Mouse (Mus musculus) ovary, adult 10 weeks (tissue): ENCODE data around the gene Rnf10. TPM values are rescaled to one million over a fixed set of nuclear protein-coding genes. Genes with fewer than 3 reads are reported as not detected.

Experiments used
- polyA plus RNA-seq: library from polyadenylated mRNA; stranded (reverse); fragments of 350-450 nt; fragmentation: Illumina TruSeq; extraction: RNeasy Lipid Tissue Mini Kit (QIAGEN cat#74804); gene quantifications from one replicate; pipeline ENCODE4 v1.2.3, GENCODE M21; 2014

Gene Rnf10
- polyA plus RNA-seq, result 20.3 TPM

GRCm38 (mm10) chr5:115272812-115273548 lies at the start of gene Rnf10:
TSS of gene Rnf10 (minus strand) at chr5:115272898.

DNA sequence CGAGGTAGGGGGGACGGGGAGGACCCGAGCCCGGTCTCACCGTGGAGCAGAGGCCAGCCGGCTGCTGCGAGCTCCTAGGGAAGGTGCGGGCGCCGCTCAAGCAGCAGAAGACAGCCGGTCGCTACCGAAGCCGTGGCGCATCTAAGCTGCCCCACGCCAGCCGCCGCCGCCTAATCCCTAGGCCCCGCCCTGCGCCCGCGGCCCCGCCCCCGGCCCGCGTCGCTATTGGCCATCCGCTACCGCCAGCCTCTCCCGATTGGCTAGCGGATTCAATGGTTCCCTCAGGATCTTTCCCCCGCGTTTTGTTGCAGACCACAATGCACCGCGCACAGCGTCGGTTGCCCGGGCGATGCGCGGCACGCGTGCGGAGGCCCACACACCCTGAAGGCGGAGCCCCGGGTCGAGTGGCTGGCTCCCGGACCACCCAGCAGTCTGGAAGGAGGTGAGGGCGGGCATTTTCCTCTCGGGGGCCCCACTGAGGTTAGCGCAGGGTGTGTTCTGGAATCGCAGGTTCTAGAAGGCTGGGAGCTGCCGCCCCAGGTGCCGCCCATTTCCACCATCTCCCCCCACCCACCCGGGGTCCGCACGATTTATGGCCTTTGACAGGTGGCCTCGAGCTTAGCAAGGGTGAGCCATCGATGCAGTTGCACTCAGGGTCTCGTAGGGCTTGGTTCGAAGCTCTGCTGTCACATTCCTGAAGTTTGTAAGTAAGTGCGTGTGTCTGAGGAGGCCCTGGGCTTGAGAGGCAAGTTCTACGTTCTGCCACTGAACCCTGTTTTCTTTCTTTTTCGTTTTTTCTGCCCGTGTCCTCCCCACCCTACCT lies 28.3 kb upstream of the Rnf10 start, which contains the start of gene Dynll1:
TSS of gene Dynll1 (minus strand) at position 208 of the 823 bp plus-strand sequence.

DNA sequence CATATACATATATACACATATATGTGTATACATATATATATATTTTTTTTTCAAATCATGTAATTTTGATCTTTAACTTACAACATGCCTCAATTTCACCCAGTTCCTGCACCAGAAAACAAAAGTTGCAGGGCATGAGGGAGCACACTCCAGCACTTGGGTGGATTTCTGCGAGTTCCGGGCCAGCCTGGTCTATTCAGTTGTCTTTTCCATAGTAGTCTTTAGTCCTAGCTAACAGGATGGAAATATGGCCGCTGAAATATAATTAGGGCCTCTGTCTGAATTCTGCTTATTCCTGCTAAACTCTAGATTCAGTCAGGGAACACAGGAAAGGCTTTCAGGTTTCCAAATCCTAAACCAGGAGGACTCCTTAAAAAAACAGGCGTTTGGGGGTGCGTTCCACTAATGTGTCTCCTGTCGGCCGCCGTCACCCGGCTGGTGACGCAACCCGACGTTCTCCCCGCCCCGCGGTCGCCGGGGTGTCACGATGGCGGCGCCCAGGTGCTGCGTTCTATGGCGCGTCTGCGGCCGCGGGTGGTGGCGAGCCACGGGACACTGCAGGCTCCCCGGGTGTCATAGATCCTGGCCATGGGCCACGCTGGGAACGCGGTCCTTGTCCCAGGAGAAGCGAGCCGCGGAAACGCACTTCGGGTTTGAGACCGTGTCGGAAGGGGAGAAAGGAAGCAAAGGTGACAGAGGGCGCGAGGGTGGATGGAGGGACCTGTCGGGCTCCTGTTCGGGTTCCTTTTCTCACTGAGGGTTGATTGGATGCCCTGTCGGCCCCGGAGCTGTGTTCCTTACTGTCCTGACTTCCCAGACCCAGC lies 6.7 kb upstream of the Rnf10 start, which contains the start of gene Coq5:
TSS of gene Coq5 (plus strand) at position 441 of the 824 bp plus-strand sequence.

GRCm38 (mm10) chr5:115235786-115236263 lies 36.9 kb downstream of the Rnf10 start, which contains the start of gene Pop5:
TSS of gene Pop5 (plus strand) at chr5:115235836.

GRCm38 (mm10) chr5:115193669-115194625 lies 78.8 kb downstream of the Rnf10 start, which contains the start of gene Cabp1:
TSS of gene Cabp1 (minus strand) at chr5:115194381.

Other genes with a start within 250 kb of the Rnf10 start
- not detected for gene Gm10401, start 174.6 kb downstream of the Rnf10 start, polyA plus RNA-seq
- gene Acads, start 153.6 kb downstream of the Rnf10 start, polyA plus RNA-seq, result not detected
- gene Unc119b, start 137.9 kb downstream of the Rnf10 start, polyA plus RNA-seq, result 6.2 TPM
- gene Mlec, start 114.7 kb downstream of the Rnf10 start, polyA plus RNA-seq, result 85.2 TPM
- gene Cabp1, start 78.5 kb downstream of the Rnf10 start, polyA plus RNA-seq, result 0.54 TPM
- 4.3 TPM for gene Pop5, start 37.1 kb downstream of the Rnf10 start, polyA plus RNA-seq
- 9.8 TPM for gene Coq5, start 6.8 kb upstream of the Rnf10 start, polyA plus RNA-seq
- 1,210 TPM for gene Dynll1, start 28.1 kb upstream of the Rnf10 start, polyA plus RNA-seq
- 85.1 TPM for gene Srsf9, start 54.3 kb upstream of the Rnf10 start, polyA plus RNA-seq
- gene Gatc, start 68.3 kb upstream of the Rnf10 start, polyA plus RNA-seq, result 64.2 TPM
- gene Triap1, start 68.3 kb upstream of the Rnf10 start, polyA plus RNA-seq, result 8.3 TPM
- 38.6 TPM for gene Cox6a1, start 76.1 kb upstream of the Rnf10 start, polyA plus RNA-seq
- 5.6 TPM for gene Msi1, start 156.7 kb upstream of the Rnf10 start, polyA plus RNA-seq
- not detected for gene Pla2g1b, start 193.4 kb upstream of the Rnf10 start, polyA plus RNA-seq
- gene Sirt4, start 211.8 kb upstream of the Rnf10 start, polyA plus RNA-seq, result 8.2 TPM
- 3.5 TPM for gene Pxn, start 233.8 kb upstream of the Rnf10 start, polyA plus RNA-seq